Mouse (Mus musculus): Measurements from ENCODE around the gene Sptbn1.
A peak's percentile ranks its signal among the peaks of the same experiment; 100 is the strongest.

Gene Sptbn1

GRCm38 (mm10) chr11:30211663-30212416, 56.1 kb downstream of the Sptbn1 start:
- DNase-seq (ENCODE audit: low spot score in 2 of 2), result no peak

- DNase-seq (ENCODE audit: low spot score in 2 of 2), result no peak
Observed at GRCm38 (mm10) chr11:30211141-30211540, 56.8 kb downstream of the Sptbn1 start.

GRCm38 (mm10) chr11:30210100-30210811, 57.7 kb downstream of the Sptbn1 start:
- no peak for DNase-seq (ENCODE audit: low spot score in 2 of 2)

GRCm38 (mm10) chr11:30209495-30209894, 58.5 kb downstream of the Sptbn1 start:
- peak; percentile 66 to 78 for DNase-seq (ENCODE audit: low spot score in 2 of 2)

- no peak for DNase-seq (ENCODE audit: low spot score in 2 of 2)
Observed at GRCm38 (mm10) chr11:30204398-30204797, 63.6 kb downstream of the Sptbn1 start.

GRCm38 (mm10) chr11:30200391-30200790, 67.6 kb downstream of the Sptbn1 start:
- DNase-seq (ENCODE audit: low spot score in 2 of 2), result no peak

GRCm38 (mm10) chr11:30198091-30198675, 69.8 kb downstream of the Sptbn1 start:
- DNase-seq (ENCODE audit: low spot score in 2 of 2), result peak; percentile 51 to 55

- DNase-seq (ENCODE audit: low spot score in 2 of 2), result peak; percentile 72 to 83
Observed at GRCm38 (mm10) chr11:30197564-30198090, 70.3 kb downstream of the Sptbn1 start.

- no peak for DNase-seq (ENCODE audit: low spot score in 2 of 2)
Observed at GRCm38 (mm10) chr11:30196368-30197070, 71.5 kb downstream of the Sptbn1 start.

- DNase-seq (ENCODE audit: low spot score in 2 of 2), result no peak
Observed at GRCm38 (mm10) chr11:30195756-30196155, 72.2 kb downstream of the Sptbn1 start.

GRCm38 (mm10) chr11:30194800-30195199, 73.2 kb downstream of the Sptbn1 start:
- DNase-seq (ENCODE audit: low spot score in 2 of 2), result no peak

GRCm38 (mm10) chr11:30190959-30191358, 77.0 kb downstream of the Sptbn1 start:
- DNase-seq (ENCODE audit: low spot score in 2 of 2), result no peak

- no peak for DNase-seq (ENCODE audit: low spot score in 2 of 2)
Observed at GRCm38 (mm10) chr11:30190119-30190518, 77.9 kb downstream of the Sptbn1 start.

- DNase-seq (ENCODE audit: low spot score in 2 of 2), result peak; percentile 59 to 63
Observed at GRCm38 (mm10) chr11:30186902-30187470, 81.0 kb downstream of the Sptbn1 start.

- DNase-seq (ENCODE audit: low spot score in 2 of 2), result no peak
Observed at GRCm38 (mm10) chr11:30184527-30184926, 83.4 kb downstream of the Sptbn1 start.

GRCm38 (mm10) chr11:30182716-30183411, 85.1 kb downstream of the Sptbn1 start:
- DNase-seq (ENCODE audit: low spot score in 2 of 2), result no peak

GRCm38 (mm10) chr11:30178193-30178592, 89.8 kb downstream of the Sptbn1 start:
- DNase-seq (ENCODE audit: low spot score in 2 of 2), result no peak

GRCm38 (mm10) chr11:30177145-30177840, 90.7 kb downstream of the Sptbn1 start:
- DNase-seq (ENCODE audit: low spot score in 2 of 2), result no peak

GRCm38 (mm10) chr11:30176111-30176510, 91.9 kb downstream of the Sptbn1 start:
- DNase-seq (ENCODE audit: low spot score in 2 of 2), result no peak

- DNase-seq (ENCODE audit: low spot score in 2 of 2), result no peak
Observed at GRCm38 (mm10) chr11:30175623-30176022, 92.4 kb downstream of the Sptbn1 start.

All from heart, adult 9 months (tissue).